Mouse (Mus musculus) embryonic facial prominence, embryonic 12.5 days (tissue): Measurements from ENCODE around the gene Iqsec1. TPM values are rescaled to one million over a fixed set of nuclear protein-coding genes. Genes with fewer than 3 reads are reported as not detected.

Experiments
- ATAC-seq: fragments of 200-750 bp; cut with Nextera tagmentation; 2 replicates; pipeline ENCODE4 v1.8.0; 2017; ENCODE audit not compliant: insufficient number of reproducible peaks, insufficient read depth, low FRiP score, low TSS enrichment
- H3K27ac ChIP-seq: fragments of 300-500 bp; sonication (generic); 2 replicates; pipeline ENCODE4 v1.5.1; 2016; ENCODE audit warnings: mild to moderate bottlenecking
- H3K27me3 ChIP-seq: fragments of 300-500 bp; sonication (generic); 2 replicates; pipeline ENCODE4 v1.6.1; 2016; ENCODE audit warnings: mild to moderate bottlenecking, moderate library complexity
- H3K36me3 ChIP-seq: fragments of 300-500 bp; sonication (generic); 2 replicates; pipeline ENCODE4 v1.6.1; 2016; ENCODE audit warnings: mild to moderate bottlenecking
- H3K4me1 ChIP-seq: fragments of 300-500 bp; sonication (generic); 2 replicates; pipeline ENCODE4 v1.6.1; 2016
- H3K4me2 ChIP-seq: fragments of 300-500 bp; sonication (generic); replicated peaks from 2 replicates; pipeline ENCODE4 v1.6.1; 2016; ENCODE audit warnings: mild to moderate bottlenecking, moderate library complexity
- H3K4me3 ChIP-seq: fragments of 300-500 bp; sonication (generic); 2 replicates; pipeline ENCODE4 v1.5.1; 2016; ENCODE audit warnings: mild to moderate bottlenecking
- H3K9ac ChIP-seq: fragments of 300-500 bp; sonication (generic); 2 replicates; pipeline ENCODE4 v1.6.1; 2016; ENCODE audit warnings: mild to moderate bottlenecking, moderate library complexity
- H3K9me3 ChIP-seq: fragments of 300-500 bp; sonication (generic); 2 replicates; pipeline ENCODE4 v1.6.1; 2016; ENCODE audit warnings: mild to moderate bottlenecking, moderate library complexity
- WGBS: fragments of 180-500 bp; shearing (Covaris S2); methylation state at CpG from one replicate; pipeline ENCODE4 v1.1.7; 2016; 5-methylcytosine and 5-hydroxymethylcytosine counted together
- polyA plus RNA-seq: library from polyadenylated mRNA; unstranded; fragments of >200 nt; fragmentation: Nextera tagmentation; extraction: Ambion mirVana; gene quantifications from 2 replicates; pipeline ENCODE4 v1.2.1, GENCODE M21; 2016

The Iqsec1 gene
- polyA plus RNA-seq, 1 experiment from 2014 or later: 11.0 TPM

- H3K4me2 ChIP-seq: no peak overlapping the region
- no peak overlapping the region for H3K27ac ChIP-seq
- no peak overlapping the region for H3K9ac ChIP-seq
- no peaks in the 10 kb centered on the region for H3K9me3 ChIP-seq
- 0 out of 2 replicates have a peak, but pooled peaks cover 12% of the 10 kb centered on the region for H3K4me1 ChIP-seq
- no peak overlapping the region for H3K4me3 ChIP-seq
- WGBS: 76% methylated on average over 1 of the region's 1 CpGs
- ATAC-seq: no peak
- H3K36me3 ChIP-seq: peaks cover 34% of the 10 kb centered on the region
- no peaks in the 10 kb centered on the region for H3K27me3 ChIP-seq
Observed at GRCm38 (mm10) chr6:90695754-90696153, 292.7 kb downstream of the Iqsec1 start.

- H3K9me3 ChIP-seq: no peaks in the 10 kb centered on the region
- H3K36me3 ChIP-seq: peaks cover 64% of the 10 kb centered on the region
- 81% methylated on average over 2 of the region's 2 CpGs for WGBS
- H3K9ac ChIP-seq: no peak overlapping the region
- no peak for ATAC-seq
- H3K27ac ChIP-seq: no peak overlapping the region
- H3K4me3 ChIP-seq: no peak overlapping the region
- H3K4me2 ChIP-seq: no peak overlapping the region
- H3K4me1 ChIP-seq: no peaks in the 10 kb centered on the region
- no peaks in the 10 kb centered on the region for H3K27me3 ChIP-seq
Observed at GRCm38 (mm10) chr6:90692404-90692803, 296.1 kb downstream of the Iqsec1 start.

GRCm38 (mm10) chr6:90691935-90692334 lies 296.6 kb downstream of the Iqsec1 start:
- H3K4me2 ChIP-seq: no peak overlapping the region
- WGBS: 81% methylated on average over 2 of the region's 2 CpGs
- no peak for ATAC-seq
- H3K27me3 ChIP-seq: no peaks in the 10 kb centered on the region
- no peaks in the 10 kb centered on the region for H3K9me3 ChIP-seq
- no peaks in the 10 kb centered on the region for H3K4me1 ChIP-seq
- no peak overlapping the region for H3K27ac ChIP-seq
- no peak overlapping the region for H3K9ac ChIP-seq
- no peak overlapping the region for H3K4me3 ChIP-seq
- peaks cover 64% of the 10 kb centered on the region for H3K36me3 ChIP-seq

GRCm38 (mm10) chr6:90689500-90689899 lies 299.0 kb downstream of the Iqsec1 start:
- whole genome bisulfite sequencing: 91% methylated on average over 10 of the region's 10 CpGs
- 0 out of 2 replicates have a peak, but pooled peaks cover 4% of the 10 kb centered on the region for H3K4me1 ChIP-seq
- ATAC-seq: no peak
- H3K27me3 ChIP-seq: no peaks in the 10 kb centered on the region
- no peaks in the 10 kb centered on the region for H3K9me3 ChIP-seq
- no peak overlapping the region for H3K27ac ChIP-seq
- peaks cover 62% of the 10 kb centered on the region for H3K36me3 ChIP-seq
- H3K4me2 ChIP-seq: no peak overlapping the region
- no peak overlapping the region for H3K4me3 ChIP-seq
- H3K9ac ChIP-seq: no peak overlapping the region

- H3K36me3 ChIP-seq: peaks cover 56% of the 10 kb centered on the region
- ATAC-seq: no peak
Observed at GRCm38 (mm10) chr6:90688742-90689141, 299.7 kb downstream of the Iqsec1 start.

GRCm38 (mm10) chr6:90688003-90688402 lies 300.5 kb downstream of the Iqsec1 start:
- peaks cover 57% of the 10 kb centered on the region for H3K36me3 ChIP-seq
- no peak for ATAC-seq
- H3K4me2 ChIP-seq: no peak overlapping the region
- WGBS: 96% methylated on average over 6 of the region's 6 CpGs
- no peak overlapping the region for H3K9ac ChIP-seq
- no peaks in the 10 kb centered on the region for H3K27me3 ChIP-seq
- no peak overlapping the region for H3K4me3 ChIP-seq
- 0 out of 2 replicates have a peak, but pooled peaks cover 4% of the 10 kb centered on the region for H3K4me1 ChIP-seq
- H3K27ac ChIP-seq: no peak overlapping the region
- H3K9me3 ChIP-seq: no peaks in the 10 kb centered on the region

More at GRCm38 (mm10) chr6:90688742-90689141, 299.7 kb downstream of the Iqsec1 start:
- 66% methylated on average over 3 of the region's 3 CpGs for WGBS
- H3K9ac ChIP-seq: no peak overlapping the region
- H3K4me2 ChIP-seq: no peak overlapping the region
- 0 out of 2 replicates have a peak, but pooled peaks cover 4% of the 10 kb centered on the region for H3K4me1 ChIP-seq
- H3K9me3 ChIP-seq: no peaks in the 10 kb centered on the region
- H3K4me3 ChIP-seq: no peak overlapping the region
- H3K27me3 ChIP-seq: no peaks in the 10 kb centered on the region
- H3K27ac ChIP-seq: no peak overlapping the region

GRCm38 (mm10) chr6:90686812-90687211 lies 301.7 kb downstream of the Iqsec1 start:
- WGBS: 73% methylated on average over 1 of the region's 1 CpGs
- Histone ChIP-seq H3K27ac (no peak overlapping the region), H3K36me3 (peaks cover 48% of the 10 kb centered on the region), H3K4me1 (0 out of 2 replicates have a peak, but pooled peaks cover 4% of the 10 kb centered on the region), H3K27me3 (no peaks in the 10 kb centered on the region), H3K4me2 (no peak overlapping the region), H3K9me3 (no peaks in the 10 kb centered on the region), H3K4me3 (no peak overlapping the region), H3K9ac (no peak overlapping the region)
- ATAC-seq: no peak

- Histone ChIP-seq H3K27me3 (no peaks in the 10 kb centered on the region), H3K4me3 (no peak overlapping the region), H3K36me3 (peaks cover 39% of the 10 kb centered on the region), H3K9ac (no peak overlapping the region), H3K27ac (no peak overlapping the region), H3K9me3 (no peaks in the 10 kb centered on the region), H3K4me1 (0 out of 2 replicates have a peak, but pooled peaks cover 4% of the 10 kb centered on the region), H3K4me2 (no peak overlapping the region)
- WGBS: 76% methylated on average over 3 of the region's 3 CpGs
- ATAC-seq: no peak
Observed at GRCm38 (mm10) chr6:90683831-90684532, 304.5 kb downstream of the Iqsec1 start.

GRCm38 (mm10) chr6:90680401-90680800 lies 308.1 kb downstream of the Iqsec1 start:
- Histone ChIP-seq H3K9ac (no peak overlapping the region), H3K27me3 (no peaks in the 10 kb centered on the region), H3K4me2 (no peak overlapping the region), H3K4me3 (no peak overlapping the region), H3K4me1 (0 out of 2 replicates have a peak, but pooled peaks cover 4% of the 10 kb centered on the region), H3K36me3 (peaks cover 60% of the 10 kb centered on the region), H3K27ac (no peak overlapping the region), H3K9me3 (no peaks in the 10 kb centered on the region)
- WGBS: 92% methylated on average over 12 of the region's 12 CpGs
- no peak for ATAC-seq

GRCm38 (mm10) chr6:90678759-90679158 lies 309.7 kb downstream of the Iqsec1 start:
- H3K27ac ChIP-seq: no peak overlapping the region
- no peaks in the 10 kb centered on the region for H3K4me1 ChIP-seq
- H3K27me3 ChIP-seq: no peaks in the 10 kb centered on the region
- H3K4me2 ChIP-seq: no peak overlapping the region
- H3K9me3 ChIP-seq: no peaks in the 10 kb centered on the region
- ATAC-seq: no peak
- H3K36me3 ChIP-seq: peaks cover 74% of the 10 kb centered on the region
- no peak overlapping the region for H3K9ac ChIP-seq
- H3K4me3 ChIP-seq: no peak overlapping the region
- WGBS: 72% methylated on average over 4 of the region's 4 CpGs

GRCm38 (mm10) chr6:90668693-90669092 lies 319.8 kb downstream of the Iqsec1 start:
- Histone ChIP-seq H3K27ac (no peak overlapping the region), H3K9ac (no peak overlapping the region), H3K4me2 (no peak overlapping the region), H3K4me1 (no peaks in the 10 kb centered on the region), H3K27me3 (no peaks in the 10 kb centered on the region), H3K9me3 (no peaks in the 10 kb centered on the region), H3K36me3 (peaks cover 95% of the 10 kb centered on the region), H3K4me3 (no peak overlapping the region)
- 87% methylated on average over 9 of the region's 9 CpGs for WGBS
- no peak for ATAC-seq

- Histone ChIP-seq H3K4me2 (no peak overlapping the region), H3K36me3 (peaks cover 75% of the 10 kb centered on the region), H3K9me3 (no peaks in the 10 kb centered on the region), H3K4me3 (no peak overlapping the region), H3K9ac (no peak overlapping the region), H3K4me1 (no peaks in the 10 kb centered on the region), H3K27ac (0 out of 2 replicates have a peak overlapping the region, but pooled peaks have one; percentile 41), H3K27me3 (no peaks in the 10 kb centered on the region)
- 86% methylated on average over 11 of the region's 11 CpGs for WGBS
- ATAC-seq: no peak
Observed at GRCm38 (mm10) chr6:90663736-90664135, 324.7 kb downstream of the Iqsec1 start.
